ENCODE assay signal across 8 mouse cellular contexts in the genomic region with DNA sequence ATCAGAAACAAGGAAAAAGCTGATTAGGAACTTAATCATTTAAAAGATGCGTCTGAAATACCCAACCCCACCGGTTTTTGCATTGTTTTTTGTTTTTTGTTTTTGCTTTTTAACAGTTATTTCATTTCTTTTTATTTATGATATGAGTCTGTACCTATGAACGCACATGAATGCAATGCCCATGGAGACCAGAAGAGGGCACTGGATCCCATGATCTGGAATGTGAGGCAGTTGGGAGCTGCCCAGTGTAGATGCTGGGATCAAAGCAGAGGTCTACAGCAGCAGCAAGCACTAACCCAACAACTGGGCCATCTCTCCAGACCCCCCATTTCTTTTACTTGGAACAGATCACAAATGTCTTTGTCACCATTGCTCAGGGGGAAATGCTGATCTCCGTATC. TPM values are rescaled to one million over a fixed set of nuclear protein-coding genes. Genes with fewer than 3 reads are reported as not detected.
A peak's percentile ranks its signal among the peaks of the same experiment; 100 is the strongest.
DNase-seq lines count a peak whose midpoint lies in the region; ATAC-seq and TF ChIP-seq lines count a peak whose summit lies in the region.

No protein-coding gene starts in this region.

- no peak for ATAC-seq in hindbrain, postnatal 0 days
- ATAC-seq in hindbrain, embryonic 14.5 days (ENCODE audit: low FRiP score), result no peak
- ATAC-seq in liver, embryonic 14.5 days (ENCODE audit: insufficient read depth), result no peak

- H3K4me3 ChIP-seq in hindbrain, postnatal 0 days (ENCODE audit: low read length), result no peak overlapping the region
- H3K4me3 ChIP-seq in hindbrain, embryonic 14.5 days (replicated peaks; ENCODE audit: low read length), result no peak overlapping the region
- H3K4me3 ChIP-seq in CH12.LX (replicated peaks in 1 of 3; ENCODE audit: low read depth in 2 of 3, low read length in 2 of 3, poor library complexity in 1 of 3), result no peak overlapping the region
- H3K4me3 ChIP-seq in liver, embryonic 14.5 days (ENCODE audit: insufficient read depth in 1 of 2, low read depth in 2 of 2, low read length in 2 of 2), result no peak overlapping the region

- no peaks in the 10 kb centered on the region for H3K9me3 ChIP-seq in hindbrain, postnatal 0 days (ENCODE audit: low read length)
- H3K9me3 ChIP-seq in hindbrain, embryonic 14.5 days (ENCODE audit: control insufficient read depth, low read length), result no peaks in the 10 kb centered on the region
- no peaks in the 10 kb centered on the region for H3K9me3 ChIP-seq in CH12.LX (replicated peaks; ENCODE audit: low read length)
- no peaks in the 10 kb centered on the region for H3K9me3 ChIP-seq in liver, embryonic 14.5 days (ENCODE audit: control insufficient read depth, low read length)

- no peak overlapping the region for H3K27ac ChIP-seq in hindbrain, postnatal 0 days
- H3K27ac ChIP-seq in hindbrain, embryonic 14.5 days, result no peak overlapping the region
- H3K27ac ChIP-seq in CH12.LX (ENCODE audit: insufficient read depth, low read depth), result no peak overlapping the region
- H3K27ac ChIP-seq in liver, embryonic 14.5 days, result no peak overlapping the region

- dilution Hi-C loops in CH12.LX (cut with MboI; ENCODE audit: extremely low pct_ligation_motif_present, extremely low pct_unique_long_range_greater_than_20kb, low sequenced_read_pairs), result no loop called here

- H3K4me2 ChIP-seq in hindbrain, postnatal 0 days (ENCODE audit: low read depth, low read length), result no peak overlapping the region
- H3K4me2 ChIP-seq in hindbrain, embryonic 14.5 days (replicated peaks), result no peak overlapping the region
- H3K4me2 ChIP-seq in CH12.LX (ENCODE audit: insufficient read depth, low read depth, poor library complexity, severe bottlenecking), result no peak overlapping the region
- H3K4me2 ChIP-seq in liver, embryonic 14.5 days (ENCODE audit: low read depth), result no peak overlapping the region

- DNase-seq in hindbrain, postnatal 0 days (ENCODE audit: low spot score), result peak; percentile 30
- no peak for DNase-seq in hindbrain, embryonic 14.5 days (ENCODE audit: low spot score)
- DNase-seq in CH12.LX (ENCODE audit: extremely low read depth), result peak; percentile 46
- DNase-seq in adrenal gland, adult 2 months, result peak; percentile 51
- DNase-seq in forelimb bud, embryonic 11.5 days (ENCODE audit: low read depth, low spot score), result peak; percentile 51
- peak; percentile 14 to 27 (median 26) for DNase-seq in liver, embryonic 14.5 days (ENCODE audit: low read depth in 3 of 3, low spot score in 3 of 3)
- peak; percentile 22 to 56 for DNase-seq in spleen, postnatal 10 days (ENCODE audit: low spot score in 2 of 2)
- no peak for DNase-seq in right cerebral cortex, adult 2 months (ENCODE audit: low spot score in 2 of 2)

- no peak overlapping the region for H3K9ac ChIP-seq in hindbrain, postnatal 0 days (replicated peaks; ENCODE audit: low read length)
- no peak overlapping the region for H3K9ac ChIP-seq in hindbrain, embryonic 14.5 days
- H3K9ac ChIP-seq in CH12.LX (ENCODE audit: insufficient read depth, low read depth), result no peak overlapping the region
- H3K9ac ChIP-seq in liver, embryonic 14.5 days (replicated peaks), result no peak overlapping the region

- no peaks in the 10 kb centered on the region for H3K4me1 ChIP-seq in hindbrain, postnatal 0 days (ENCODE audit: insufficient read depth, low read length)
- H3K4me1 ChIP-seq in hindbrain, embryonic 14.5 days (replicated peaks; ENCODE audit: control insufficient read depth, insufficient read depth, low read length), result no peaks in the 10 kb centered on the region
- H3K4me1 ChIP-seq in CH12.LX (ENCODE audit: control insufficient read depth in 1 of 2, insufficient read depth in 2 of 2), result no peaks in the 10 kb centered on the region
- H3K4me1 ChIP-seq in liver, embryonic 14.5 days (replicated peaks; ENCODE audit: control insufficient read depth in 2 of 2, insufficient read depth in 2 of 2, low read length in 1 of 2), result no peaks in the 10 kb centered on the region

- TF ChIP-seq EP300 in CH12.LX (IDR thresholded peaks at IDR 0.05; ENCODE audit: low read length), result no peak
- no peak for TF ChIP-seq EP300 in liver, embryonic 14.5 days (IDR thresholded peaks at IDR 0.05; ENCODE audit: low read depth)

- in situ Hi-C loops in CH12.LX (cut with MboI; ENCODE audit: low pct_ligation_motif_present, low pct_unique_long_range_greater_than_20kb, low sequenced_read_pairs), result loop anchor here (25.0 kb wide), 2 partner anchors 309 to 384 kb away; no protein-coding TSS in a partner anchor

- 54% methylated on average over 4 of the region's 4 CpGs for WGBS in hindbrain, postnatal 0 days
- WGBS in hindbrain, embryonic 14.5 days, result 53% methylated on average over 4 of the region's 4 CpGs
- WGBS in liver, embryonic 14.5 days (ENCODE audit: insufficient replicate concordance), result 32% methylated on average over 4 of the region's 4 CpGs

- TF ChIP-seq CTCF in hindbrain, postnatal 0 days (IDR thresholded peaks at IDR 0.05; ENCODE audit: low read depth), result peak; percentile 57
- TF ChIP-seq CTCF in CH12.LX (conservative IDR thresholded peaks at IDR 0.05 in 1 of 2, IDR thresholded peaks at IDR 0.05 in 1 of 2; ENCODE audit: low read depth in 2 of 2, low read length in 2 of 2), result peak; percentile 52 to 76
- TF ChIP-seq CTCF in liver, embryonic 14.5 days (IDR thresholded peaks at IDR 0.05; ENCODE audit: low read depth), result peak; percentile 83

- no peaks in the 10 kb centered on the region for H3K27me3 ChIP-seq in hindbrain, postnatal 0 days (ENCODE audit: insufficient read depth, low read length)
- no peaks in the 10 kb centered on the region for H3K27me3 ChIP-seq in hindbrain, embryonic 14.5 days (ENCODE audit: control insufficient read depth, insufficient read depth, low read length)
- H3K27me3 ChIP-seq in CH12.LX (replicated peaks), result no peaks in the 10 kb centered on the region
- H3K27me3 ChIP-seq in liver, embryonic 14.5 days (ENCODE audit: control insufficient read depth, insufficient read depth, low read length), result no peaks in the 10 kb centered on the region

- H3K79me2 ChIP-seq in CH12.LX (replicated peaks; ENCODE audit: control insufficient read depth, extremely low read depth, insufficient read depth, poor library complexity, severe bottlenecking), result no peaks in the 10 kb centered on the region

- TF ChIP-seq RAD21 in CH12.LX (IDR thresholded peaks at IDR 0.05; ENCODE audit: low read depth, low read length), result peak; percentile 81

- no peaks in the 10 kb centered on the region for H3K36me3 ChIP-seq in hindbrain, postnatal 0 days (ENCODE audit: insufficient read depth, low read length)
- H3K36me3 ChIP-seq in hindbrain, embryonic 14.5 days (replicated peaks; ENCODE audit: control insufficient read depth, insufficient read depth), result no peaks in the 10 kb centered on the region
- no peaks in the 10 kb centered on the region for H3K36me3 ChIP-seq in CH12.LX (replicated peaks in 1 of 2; ENCODE audit: control insufficient read depth in 1 of 2, insufficient read depth in 1 of 2, low read length in 1 of 2)
- H3K36me3 ChIP-seq in liver, embryonic 14.5 days (replicated peaks; ENCODE audit: control insufficient read depth, insufficient read depth, low read depth), result no peaks in the 10 kb centered on the region

- TF ChIP-seq POLR2A in CH12.LX (IDR thresholded peaks at IDR 0.05; ENCODE audit: low read depth, low read length), result no peak

TF ChIP-seq in CH12.LX, 34 proteins besides CTCF, POLR2A, EP300 and RAD21:
- TF ChIP-seq SMC3 (IDR thresholded peaks at IDR 0.05; ENCODE audit: low read depth, low read length), result peak; percentile 52
- TF ChIP-seq ELF1 (IDR thresholded peaks at IDR 0.05; ENCODE audit: low read depth, low read length), result no peak
- no peak for TF ChIP-seq MAX (IDR thresholded peaks at IDR 0.05; ENCODE audit: low read length)

RNA-seq across cellular contexts. Expression of a gene that starts 21.9 kb away (rescaled TPM):
- total RNA-seq in hindbrain, postnatal 0 days (2014; rRNA removed), result 0.31 TPM in 1 of 2 replicates, not detected in the other
- 0.38 and 1.2 TPM in 2 replicates for polyA plus RNA-seq in hindbrain, postnatal 0 days (2015; fragmentation: Nextera tagmentation; extraction: Ambion mirVana)
- 1.0 and 1.1 TPM in 2 replicates for polyA plus RNA-seq in hindbrain, embryonic 14.5 days (2014; fragmentation: Nextera tagmentation; extraction: Ambion mirVana)
- not detected in 2 replicates for total RNA-seq in CH12.LX (2012; rRNA removed)
- total RNA-seq in CH12.LX (2014; rRNA removed), result not detected in 2 replicates
- polyA plus RNA-seq in CH12.LX (2012; ENCODE audit: insufficient read length, low read depth), result not detected in 2 replicates
- 1 to 10 TPM in 1 of 2 experiments, under 1 TPM in 1; 0.62 to 1.2 TPM for total RNA-seq in adrenal gland, adult 2 months (2021)
- 0.67 and 1.0 TPM in 2 replicates for polyA plus RNA-seq in adrenal gland, adult 2 months (2012; rRNA removed)
- polyA plus RNA-seq in liver, embryonic 14.5 days (2012; rRNA removed), result not detected in 2 replicates
- polyA plus RNA-seq in liver, embryonic 14.5 days (2014; fragmentation: Nextera tagmentation; extraction: Ambion mirVana), result not detected in 2 replicates

RNA-seq across cellular contexts. Expression of a gene that starts 50.8 kb away (rescaled TPM):
- 28.6 and 30.2 TPM in 2 replicates for total RNA-seq in hindbrain, postnatal 0 days (2014; rRNA removed)
- polyA plus RNA-seq in hindbrain, postnatal 0 days (2015; fragmentation: Nextera tagmentation; extraction: Ambion mirVana), result 95.9 and 103 TPM in 2 replicates
- polyA plus RNA-seq in hindbrain, embryonic 14.5 days (2014; fragmentation: Nextera tagmentation; extraction: Ambion mirVana), result 105 and 122 TPM in 2 replicates
- 19.0 and 28.2 TPM in 2 replicates for total RNA-seq in CH12.LX (2012; rRNA removed)
- 41.3 and 52.2 TPM in 2 replicates for total RNA-seq in CH12.LX (2014; rRNA removed)
- polyA plus RNA-seq in CH12.LX (2012; ENCODE audit: insufficient read length, low read depth), result 319 and 373 TPM in 2 replicates
- 100 to 1,000 TPM in 1 of 2 experiments, 10 to 100 TPM in 1; 82.6 to 161 TPM for total RNA-seq in adrenal gland, adult 2 months (2021)
- 50.5 and 52.5 TPM in 2 replicates for polyA plus RNA-seq in adrenal gland, adult 2 months (2012; rRNA removed)
- polyA plus RNA-seq in liver, embryonic 14.5 days (2012; rRNA removed), result 68.1 and 157 TPM in 2 replicates
- polyA plus RNA-seq in liver, embryonic 14.5 days (2014; fragmentation: Nextera tagmentation; extraction: Ambion mirVana), result 62.4 and 64.4 TPM in 2 replicates

RNA-seq across cellular contexts. Expression of a gene that starts 50.9 kb away (rescaled TPM):
- 0.52 and 1.2 TPM in 2 replicates for total RNA-seq in hindbrain, postnatal 0 days (2014; rRNA removed)
- 3.8 and 4.0 TPM in 2 replicates for polyA plus RNA-seq in hindbrain, postnatal 0 days (2015; fragmentation: Nextera tagmentation; extraction: Ambion mirVana)
- polyA plus RNA-seq in hindbrain, embryonic 14.5 days (2014; fragmentation: Nextera tagmentation; extraction: Ambion mirVana), result 3.4 and 4.0 TPM in 2 replicates
- 0.72 and 0.84 TPM in 2 replicates for total RNA-seq in CH12.LX (2012; rRNA removed)
- total RNA-seq in CH12.LX (2014; rRNA removed), result 0.50 and 1.0 TPM in 2 replicates
- 4.5 and 5.8 TPM in 2 replicates for polyA plus RNA-seq in CH12.LX (2012; ENCODE audit: insufficient read length, low read depth)
- total RNA-seq in adrenal gland, adult 2 months (2021), result 1 to 10 TPM in 1 of 2 experiments, under 1 TPM in 1; 0.86 to 1.8 TPM
- polyA plus RNA-seq in adrenal gland, adult 2 months (2012; rRNA removed), result 2.9 and 4.8 TPM in 2 replicates
- polyA plus RNA-seq in liver, embryonic 14.5 days (2012; rRNA removed), result 1.5 and 2.3 TPM in 2 replicates
- 0.25 and 0.47 TPM in 2 replicates for polyA plus RNA-seq in liver, embryonic 14.5 days (2014; fragmentation: Nextera tagmentation; extraction: Ambion mirVana)

Comparison
In these comparisons a context has a peak if more than half of its experiments do, and no peak if none do; other contexts are left out.
1. DNase-seq: peak in hindbrain, postnatal 0 days (single experiment), CH12.LX (single experiment), adrenal gland, adult 2 months (single experiment), forelimb bud, embryonic 11.5 days (single experiment), liver, embryonic 14.5 days (3 of 3) and spleen, postnatal 10 days (2 of 2); none in hindbrain, embryonic 14.5 days (single experiment) and right cerebral cortex, adult 2 months (0 of 2).
2. Peak in every context shown above with its lines, with median percentiles within 50 percentile points of each other: CTCF ChIP-seq.